Mouse (Mus musculus): ENCODE measurements around the gene Pdia3.
A peak's percentile ranks its signal among the peaks of the same experiment; 100 is the strongest.
"Not testable (repeated sequence)": the region's sequence is repeated elsewhere in the genome, so short reads cannot be mapped to it uniquely, and the experiment has no call there.

Gene Pdia3

GRCm38 (mm10) chr2:121443068-121443349 is 29.4 kb downstream of the Pdia3 start:
- peak in 1 of 2 experiments; percentile 35 for DNase-seq

GRCm38 (mm10) chr2:121444178-121444577 is 30.6 kb downstream of the Pdia3 start, which contains the start of gene Ell3:
TSS of gene Ell3 (minus strand) at chr2:121444278.
- DNase-seq: no peak

- no peak for DNase-seq
Observed at GRCm38 (mm10) chr2:121445117-121445516, 31.5 kb downstream of the Pdia3 start.

- DNase-seq: no peak
Observed at GRCm38 (mm10) chr2:121446506-121446905, 32.9 kb downstream of the Pdia3 start.

GRCm38 (mm10) chr2:121447006-121447405 is 33.4 kb downstream of the Pdia3 start:
- no peak for DNase-seq

GRCm38 (mm10) chr2:121448136-121448535 is 34.6 kb downstream of the Pdia3 start:
- peak; percentile 30 to 37 for DNase-seq

GRCm38 (mm10) chr2:121448739-121449535 is 35.4 kb downstream of the Pdia3 start, which contains the start of gene Serf2:
TSS of gene Serf2 (plus strand) at chr2:121449195.
- peak; percentile 99 for DNase-seq

GRCm38 (mm10) chr2:121449545-121450011 is 36.0 kb downstream of the Pdia3 start:
- DNase-seq: no peak

- no peak for DNase-seq
Observed at GRCm38 (mm10) chr2:121450093-121450492, 36.5 kb downstream of the Pdia3 start.

- DNase-seq: no peak
Observed at GRCm38 (mm10) chr2:121452361-121452760, 38.8 kb downstream of the Pdia3 start.

- no peak for DNase-seq
Observed at GRCm38 (mm10) chr2:121452990-121453389, 39.4 kb downstream of the Pdia3 start, which contains the start of gene Hypk. TSS of gene Hypk (plus strand) at chr2:121453290.

GRCm38 (mm10) chr2:121453917-121454316 is 40.3 kb downstream of the Pdia3 start:
- no peak for DNase-seq

GRCm38 (mm10) chr2:121455534-121455933 is 42.0 kb downstream of the Pdia3 start:
- no peak for DNase-seq

- peak; percentile 85 to 86 for DNase-seq
Observed at GRCm38 (mm10) chr2:121456692-121457642, 43.4 kb downstream of the Pdia3 start, which contains the start of gene Serinc4. TSS of gene Serinc4 (minus strand) at chr2:121456781.

- no peak for DNase-seq
Observed at GRCm38 (mm10) chr2:121460071-121460470, 46.5 kb downstream of the Pdia3 start.

- DNase-seq: not testable (repeated sequence)
Observed at GRCm38 (mm10) chr2:121468982-121469381, 55.4 kb downstream of the Pdia3 start.

GRCm38 (mm10) chr2:121472783-121473182 is 59.2 kb downstream of the Pdia3 start:
- not testable (repeated sequence) for DNase-seq

- DNase-seq: peak; percentile 82 to 84
Observed at GRCm38 (mm10) chr2:121473301-121474179, 60.0 kb downstream of the Pdia3 start, which contains the start of gene Mfap1b. TSS of gene Mfap1b (minus strand) at chr2:121474067.

GRCm38 (mm10) chr2:121474180-121474535 is 60.6 kb downstream of the Pdia3 start:
- no peak for DNase-seq

- not testable (repeated sequence) for DNase-seq
Observed at GRCm38 (mm10) chr2:121475306-121475705, 61.7 kb downstream of the Pdia3 start.

GRCm38 (mm10) chr2:121477491-121478266 is 64.1 kb downstream of the Pdia3 start:
- DNase-seq: no peak
